Mouse (Mus musculus) gastrocnemius, adult 2 months (tissue): ENCODE data around the gene Myo10. TPM values are rescaled to one million over a fixed set of nuclear protein-coding genes. Genes with fewer than 3 reads are reported as not detected.
A peak's percentile ranks its signal among the peaks of the same experiment; 100 is the strongest.

Experiments
- DNase-seq: peaks from one replicate; pipeline ENCODE4 v3.0.0; 2022
- H3K27ac ChIP-seq: fragments of 200-600 bp; 2 replicates; pipeline ENCODE4 v1.8.1; 2022; ENCODE audit warnings: mild to moderate bottlenecking
- H3K4me3 ChIP-seq: fragments of 200-600 bp; 2 replicates; pipeline ENCODE4 v1.8.1; 2022; ENCODE audit warnings: mild to moderate bottlenecking, moderate library complexity
- CTCF ChIP-seq: fragments of 200-600 bp; IDR thresholded peaks from 2 replicates; pipeline ENCODE4 v1.8.1; 2022; ENCODE audit warnings: antibody characterized with exemption, mild to moderate bottlenecking, moderate library complexity
- intact Hi-C: fragments of 180-260 bp; cut with DNase I; formaldehyde crosslinking; loops from one replicate; pipeline ENCODE4 v1.15.1; 2025
- total RNA-seq, 2 experiments: library from RNA; stranded (reverse); gene quantifications; 2 replicates each; pipeline ENCODE4 v1.2.3; 2021

The Myo10 gene
- total RNA-seq, 2 experiments from 2014 or later = 56.1 to 62.0 TPM

DNA sequence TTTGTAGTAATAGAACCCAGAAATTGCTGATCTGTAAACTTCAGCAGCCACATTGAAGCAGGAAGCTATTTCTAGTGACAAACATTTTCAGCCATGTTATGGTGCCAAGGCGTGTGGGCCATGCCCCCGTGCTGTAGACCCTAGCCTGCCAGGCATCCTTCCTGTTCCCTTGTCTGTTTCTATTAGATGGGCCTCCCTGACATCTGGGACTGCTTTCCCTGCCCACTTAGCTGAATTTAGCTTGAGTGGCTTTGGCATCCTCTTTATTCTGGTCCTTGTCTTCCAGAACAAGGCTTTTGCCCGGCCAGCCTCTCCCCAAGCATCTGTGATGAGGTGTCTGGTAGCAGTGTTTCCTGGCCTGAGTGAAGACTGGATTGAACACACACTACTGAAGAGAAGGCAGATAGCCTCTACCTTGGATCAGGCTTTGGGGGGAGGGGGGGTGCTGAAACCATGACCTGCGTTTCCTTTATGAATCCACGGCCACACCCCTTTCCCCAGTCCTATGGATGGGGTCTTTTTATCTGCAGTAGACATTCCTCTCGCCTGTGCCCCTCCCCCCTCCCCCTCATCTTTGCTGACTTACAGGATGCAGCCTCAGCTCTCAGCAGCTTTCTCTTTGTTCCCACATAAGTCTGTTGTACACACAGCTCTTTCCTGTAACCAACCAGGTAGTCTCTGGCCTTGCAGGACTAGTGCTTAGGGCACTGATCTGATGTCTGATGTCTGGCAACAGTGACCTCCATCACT lies 51.1 kb downstream of the Myo10 start:
- intact Hi-C loops = loop anchor here (5.0 kb wide), 1 partner anchor 36 kb away; no protein-coding TSS in a partner anchor
- no peak overlapping the region for H3K4me3 ChIP-seq
- TF ChIP-seq CTCF = no peak
- no peak overlapping the region for H3K27ac ChIP-seq
- no peak for DNase-seq

DNA sequence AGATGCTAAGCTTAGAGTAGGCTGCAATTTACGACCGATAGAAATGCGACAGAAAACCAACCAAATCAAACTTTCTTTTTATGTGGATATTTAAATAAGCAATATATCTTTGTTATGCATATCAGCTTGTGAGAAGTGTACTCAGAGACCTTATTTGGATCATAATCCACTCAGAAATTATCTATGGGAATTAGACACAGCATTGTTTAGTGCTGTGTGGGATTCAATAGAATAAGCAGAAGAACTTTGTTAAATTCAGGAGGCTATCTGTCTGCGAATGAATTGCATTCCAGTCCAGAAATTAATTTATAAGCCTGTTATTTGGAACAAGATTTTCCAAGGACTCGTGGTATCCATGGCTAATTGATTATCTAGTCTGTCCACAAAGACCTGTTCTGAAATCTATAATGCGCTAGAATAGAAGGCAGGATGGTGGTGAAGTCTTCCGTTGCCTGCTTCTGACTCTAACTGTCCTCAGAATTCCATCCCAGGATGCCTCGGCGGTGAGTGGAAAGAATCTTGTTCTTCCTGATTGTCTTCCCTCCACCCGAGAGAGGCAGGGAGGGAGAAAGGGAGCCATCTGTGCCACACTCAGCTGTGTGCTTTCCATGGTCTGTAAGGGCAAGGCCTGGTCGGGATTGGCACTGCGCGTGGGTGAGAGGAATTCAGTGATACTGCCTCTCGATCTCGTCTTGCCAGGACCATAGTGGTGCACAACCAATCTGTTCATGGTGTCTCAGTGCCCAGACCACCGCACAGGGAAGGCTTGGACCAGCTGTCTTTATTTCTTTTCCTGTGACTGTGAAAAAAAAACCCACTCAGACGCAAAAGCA lies 52.0 kb downstream of the Myo10 start:
- DNase-seq = no peak
- no peak for TF ChIP-seq CTCF
- intact Hi-C loops = loop anchor here (5.0 kb wide), 1 partner anchor 37 kb away; no protein-coding TSS in a partner anchor
- Histone ChIP-seq H3K4me3 (no peak overlapping the region), H3K27ac (no peak overlapping the region)

DNA sequence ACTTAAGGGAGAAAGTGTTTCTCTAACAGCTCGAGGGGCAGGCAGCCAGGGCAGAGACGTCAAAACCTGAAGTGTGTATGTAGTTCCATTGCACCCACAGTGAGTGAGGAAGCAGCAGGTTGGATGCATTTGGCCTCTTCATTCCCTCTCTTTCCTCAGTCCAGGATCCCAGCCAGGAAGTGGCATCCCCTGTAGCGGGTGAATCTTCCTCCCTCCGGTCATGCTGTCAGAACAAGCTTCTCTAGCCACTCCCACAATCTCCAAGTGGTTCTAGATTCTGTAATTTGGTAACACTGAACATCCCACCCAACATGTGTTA lies 52.6 kb downstream of the Myo10 start:
- no peak for DNase-seq
- intact Hi-C loops = loop anchor here (5.0 kb wide), 1 partner anchor 38 kb away; no protein-coding TSS in a partner anchor
- TF ChIP-seq CTCF = no peak
- Histone ChIP-seq H3K27ac (no peak overlapping the region), H3K4me3 (no peak overlapping the region)

DNA sequence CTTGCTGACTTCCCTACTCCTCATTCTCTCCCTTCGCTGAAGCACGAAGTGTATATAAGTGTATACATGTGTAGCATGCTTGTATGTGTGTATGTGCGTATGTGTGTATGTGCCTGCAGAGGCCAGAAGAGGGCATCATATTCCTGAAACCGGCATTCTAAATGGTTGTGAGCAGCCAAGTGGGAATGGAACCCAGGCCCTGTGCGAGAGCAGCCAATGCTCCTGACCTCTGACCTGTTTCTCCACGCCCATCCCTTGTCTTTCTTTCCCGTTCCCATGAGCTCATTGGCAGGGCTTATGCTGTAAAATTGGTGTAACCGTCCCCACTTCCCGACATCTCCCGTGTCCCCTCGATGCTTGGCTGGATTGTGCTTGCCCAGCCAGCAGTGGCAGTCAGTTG lies 53.0 kb downstream of the Myo10 start:
- intact Hi-C loops = no loop called here
- no peak for TF ChIP-seq CTCF
- no peak overlapping the region for H3K4me3 ChIP-seq
- DNase-seq = no peak
- H3K27ac ChIP-seq = no peak overlapping the region

DNA sequence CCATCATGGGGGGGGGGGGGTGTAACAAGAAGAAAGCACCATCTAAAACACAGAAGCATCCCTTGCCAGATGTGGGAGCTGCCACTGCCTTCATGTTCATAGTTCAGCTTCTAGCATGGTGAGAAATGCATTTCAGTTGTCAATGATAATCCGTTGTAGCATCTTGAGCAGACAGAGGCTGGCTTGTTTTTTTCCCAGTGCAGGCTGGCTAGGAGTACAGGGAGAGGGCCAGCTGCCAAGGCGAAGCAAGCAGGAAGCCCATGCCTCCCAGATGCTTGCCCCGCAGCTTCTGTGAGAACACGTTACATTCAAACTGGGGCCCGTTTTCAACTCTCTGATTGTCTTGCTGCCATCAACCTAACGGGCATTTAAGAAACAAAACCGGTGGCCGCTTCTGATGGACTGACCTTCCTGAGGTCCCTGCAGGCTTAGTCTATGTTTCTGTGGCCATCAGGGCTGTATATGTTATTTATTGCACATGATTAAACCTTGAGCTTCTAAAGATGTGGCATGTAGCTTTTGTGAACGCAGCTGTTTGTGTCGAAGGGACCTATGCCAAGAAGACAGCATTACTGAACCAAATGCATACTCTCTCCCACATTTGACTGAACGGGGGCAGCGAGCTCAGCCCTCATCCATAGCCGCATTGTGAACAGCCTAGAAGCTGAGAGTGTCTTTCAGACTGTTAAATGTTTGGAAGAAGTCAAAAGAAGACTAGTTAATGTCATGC lies 53.9 kb downstream of the Myo10 start:
- TF ChIP-seq CTCF = no peak
- intact Hi-C loops = no loop called here
- DNase-seq = peak; percentile 53
- Histone ChIP-seq H3K27ac (no peak overlapping the region), H3K4me3 (no peak overlapping the region; the same call in 1 of the 2 replicates)

DNA sequence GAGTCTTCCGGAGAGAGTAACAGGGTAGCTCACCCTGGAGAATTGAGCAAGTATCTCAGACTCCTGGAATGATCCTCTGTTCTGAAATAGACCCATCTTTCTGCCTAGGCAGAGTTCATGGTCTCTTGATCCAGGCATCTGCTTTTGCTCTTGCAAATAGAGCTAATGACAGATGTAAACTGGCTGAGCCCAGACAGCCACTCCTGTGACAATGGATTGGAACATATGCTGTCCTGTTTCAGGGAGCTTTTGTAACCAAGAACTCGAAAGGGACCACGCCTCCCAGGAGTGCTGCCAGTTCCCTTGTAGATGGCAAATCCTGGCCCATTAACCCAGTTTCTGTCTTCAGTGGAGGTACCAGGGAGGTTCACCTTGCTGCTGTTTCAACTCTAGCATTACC lies 56.8 kb downstream of the Myo10 start:
- Histone ChIP-seq H3K4me3 (no peak overlapping the region), H3K27ac (no peak overlapping the region)
- intact Hi-C loops = no loop called here
- no peak for TF ChIP-seq CTCF
- DNase-seq = peak; percentile 44

DNA sequence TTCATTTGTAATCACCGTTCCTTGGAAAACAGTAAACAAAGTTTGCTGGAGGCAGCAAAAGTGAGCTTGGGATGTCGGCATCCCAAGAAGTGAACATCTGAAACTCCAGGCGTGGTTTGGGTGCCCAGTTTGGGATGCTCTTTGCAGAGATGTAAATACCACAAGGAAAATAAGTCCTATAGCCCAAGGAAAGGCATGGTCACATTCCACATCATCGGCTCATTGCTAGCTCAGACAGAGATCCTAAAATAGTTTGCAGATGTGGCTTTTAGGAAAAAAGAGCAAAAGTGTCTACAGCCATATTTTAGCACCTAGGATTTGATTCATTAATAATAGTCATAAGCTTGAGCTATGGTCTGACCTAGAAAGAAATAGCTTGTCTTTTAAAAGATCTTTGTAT lies 57.3 kb downstream of the Myo10 start:
- intact Hi-C loops = no loop called here
- H3K4me3 ChIP-seq = no peak overlapping the region
- H3K27ac ChIP-seq = no peak overlapping the region
- no peak for TF ChIP-seq CTCF
- no peak for DNase-seq

DNA sequence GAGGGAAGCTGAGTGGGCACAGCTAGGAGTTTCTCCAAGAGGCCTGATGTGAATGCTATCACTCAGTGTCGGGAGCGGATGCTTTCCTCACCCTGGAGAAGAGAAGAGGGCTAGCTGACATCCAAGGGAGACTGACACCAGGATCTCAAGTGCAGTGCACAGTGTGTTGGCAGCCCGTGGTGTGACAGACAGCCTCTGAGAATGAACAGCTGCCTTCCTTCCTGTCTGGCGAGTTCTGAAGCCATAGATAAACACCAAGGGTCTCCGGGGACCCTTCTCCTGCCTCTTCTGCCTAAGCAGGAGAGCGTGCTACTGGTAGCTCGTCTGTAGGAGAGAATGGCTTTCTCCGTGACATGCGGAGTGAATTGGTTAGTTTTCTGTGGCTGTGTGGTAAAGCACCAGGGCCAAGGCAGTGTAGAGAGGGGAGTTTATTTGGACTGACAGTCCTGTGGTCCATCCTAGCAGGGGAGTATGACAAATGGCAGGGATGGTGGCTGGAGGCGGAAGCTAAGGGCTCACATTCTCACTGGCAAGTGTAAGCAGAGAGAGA lies 58.0 kb downstream of the Myo10 start:
- Histone ChIP-seq H3K27ac (no peak overlapping the region), H3K4me3 (no peak overlapping the region)
- intact Hi-C loops = no loop called here
- no peak for TF ChIP-seq CTCF
- no peak for DNase-seq

DNA sequence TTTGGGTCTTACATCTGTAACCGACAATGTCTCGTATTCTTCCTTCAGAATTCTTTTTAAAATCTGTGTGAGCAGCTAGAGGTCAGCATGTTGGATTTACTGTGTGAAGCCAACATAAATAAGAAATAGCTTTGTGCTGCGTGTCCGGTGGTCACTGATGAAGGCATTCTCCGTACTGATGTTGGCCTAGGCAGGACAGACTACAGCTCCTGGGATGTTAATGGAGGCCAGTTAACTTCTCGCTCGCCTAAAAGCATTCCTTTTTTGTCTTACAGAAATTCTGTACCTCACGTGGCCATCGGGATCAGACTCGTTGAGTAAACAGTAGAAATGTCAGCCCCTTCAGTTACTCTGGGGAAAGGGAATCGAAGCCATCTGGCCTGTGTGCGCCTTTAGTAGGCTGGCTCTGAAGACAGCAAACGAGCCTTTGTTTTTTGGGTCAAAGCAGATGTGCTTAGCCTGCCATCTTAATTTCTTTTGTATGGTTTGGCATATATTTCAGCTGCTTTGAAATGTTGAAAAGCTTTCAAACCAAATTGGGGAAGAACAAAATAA lies 60.7 kb downstream of the Myo10 start:
- intact Hi-C loops = no loop called here
- DNase-seq = no peak
- no peak for TF ChIP-seq CTCF
- Histone ChIP-seq H3K27ac (0 out of 2 replicates have a peak overlapping the region, but pooled peaks have one; percentile 8), H3K4me3 (no peak overlapping the region)

DNA sequence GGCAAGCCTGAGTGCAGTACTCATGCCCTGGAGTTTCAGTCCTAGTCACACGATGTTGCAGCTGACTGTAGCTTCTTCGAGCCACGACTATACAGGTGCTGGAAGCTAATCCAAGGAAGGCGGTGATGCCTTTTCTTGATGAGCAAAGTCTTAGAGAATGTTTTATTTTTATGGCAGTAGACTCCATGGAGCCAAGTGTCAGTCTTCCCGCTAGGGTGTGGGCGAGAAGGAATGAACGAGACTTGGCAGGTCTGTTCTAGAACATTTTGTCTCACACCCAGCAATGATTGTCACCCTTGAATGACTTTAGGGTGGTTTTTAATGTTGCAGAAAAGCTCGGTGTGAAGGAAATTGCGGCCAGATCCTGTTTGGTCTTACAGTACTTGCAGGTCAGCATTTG lies 62.9 kb downstream of the Myo10 start:
- DNase-seq = no peak
- no peak overlapping the region for H3K4me3 ChIP-seq
- TF ChIP-seq CTCF = no peak
- intact Hi-C loops = no loop called here
- no peak overlapping the region for H3K27ac ChIP-seq

DNA sequence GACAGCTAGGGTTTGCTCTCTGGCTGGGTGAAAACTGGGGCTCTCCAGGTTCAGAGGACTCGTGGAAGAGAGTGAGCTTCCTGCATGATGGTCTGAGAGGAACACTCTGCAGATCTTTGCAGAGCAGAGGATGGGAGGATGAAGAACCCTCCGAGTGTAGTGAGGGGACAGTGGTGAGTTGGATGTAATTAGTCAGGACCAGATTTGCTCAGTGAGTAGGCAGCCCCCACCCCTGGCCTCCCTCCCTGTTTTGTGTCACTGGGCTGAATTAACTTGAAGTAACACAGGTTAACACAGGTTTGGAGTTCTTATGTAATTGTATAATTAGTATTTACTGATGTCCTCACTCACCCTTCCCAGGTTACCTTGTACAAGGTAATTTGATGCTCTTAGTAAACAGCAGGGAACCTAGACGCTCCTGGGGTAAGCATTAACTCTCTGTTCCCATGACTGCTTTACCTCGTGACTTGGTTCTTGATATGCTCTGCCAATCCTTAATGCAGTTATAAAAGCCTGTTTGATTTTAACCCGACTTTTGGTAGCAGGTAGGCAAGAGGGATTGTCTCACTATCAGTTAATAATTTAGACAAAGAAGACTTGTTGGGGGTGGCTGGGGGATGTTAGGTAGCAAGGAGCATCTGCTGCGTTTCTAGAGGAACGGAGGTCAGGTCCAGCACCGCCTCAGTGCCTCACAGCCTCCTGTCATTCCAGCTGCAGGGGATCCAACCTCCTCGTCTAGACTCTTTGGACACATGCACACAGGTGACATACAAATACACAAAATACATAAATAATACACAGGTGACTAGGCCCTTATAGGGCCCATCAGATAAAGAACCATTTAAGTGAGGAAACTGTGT lies 66.3 kb downstream of the Myo10 start:
- DNase-seq = no peak
- intact Hi-C loops = no loop called here
- no peak overlapping the region for H3K27ac ChIP-seq
- no peak for TF ChIP-seq CTCF
- no peak overlapping the region for H3K4me3 ChIP-seq
